Mouse (Mus musculus) c-Kit-negative CD71-positive TER-119-positive erythroid progenitor cells, embryonic 14.5 days (primary cell): ENCODE data around the gene Kdr.

ENCODE experiments used
- DNase-seq: peaks from one replicate; pipeline ENCODE4 v3.0.0-alpha.2; 2013; ENCODE audit warnings: low read depth, low spot score

The Kdr gene

DNA sequence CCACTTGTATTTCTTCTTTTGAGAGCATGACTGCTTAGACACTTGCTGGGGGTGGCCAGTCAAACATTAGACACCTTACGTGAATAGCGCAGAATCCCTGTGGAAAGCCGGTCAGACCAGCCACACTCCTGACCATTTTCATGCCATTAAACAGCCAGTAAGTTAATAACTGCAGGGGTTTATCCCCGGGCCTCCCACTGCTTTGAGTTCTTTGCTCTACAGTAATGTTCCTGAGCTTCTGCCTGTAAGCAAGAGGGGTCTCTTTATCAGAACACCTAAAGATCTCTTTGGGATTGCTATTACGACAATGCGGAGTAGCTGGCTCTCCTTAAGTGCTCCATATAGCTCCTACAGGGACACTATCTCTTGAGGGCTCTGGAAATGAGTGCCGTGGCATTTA is 58.7 kb downstream of the Kdr start:
- no peak for DNase-seq

- no peak for DNase-seq
These were observed 60.1 kb downstream of the Kdr start for GRCm38 (mm10) chr5:75918139-75918538.

DNA sequence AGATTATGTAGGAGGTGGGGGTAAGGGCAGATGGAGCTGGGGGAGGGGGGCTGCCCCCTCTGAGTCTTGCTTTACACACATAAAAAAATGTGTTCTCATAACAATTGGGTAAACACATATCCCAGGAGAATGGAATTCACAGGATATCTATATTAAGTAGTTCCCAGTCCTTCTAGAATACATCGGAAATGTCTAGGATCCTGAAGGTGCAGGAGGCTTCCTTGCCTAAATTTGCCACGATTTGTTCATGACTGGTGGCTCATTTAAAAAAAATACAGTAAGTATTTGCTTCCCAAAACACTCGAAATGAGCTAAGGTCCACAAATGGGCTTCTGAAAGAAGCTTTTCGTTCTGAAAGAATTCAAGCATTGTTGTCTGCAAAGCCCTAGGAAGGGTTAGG is 61.0 kb downstream of the Kdr start:
- DNase-seq, result no peak

- no peak for DNase-seq
These were observed 72.2 kb downstream of the Kdr start for GRCm38 (mm10) chr5:75906102-75906501.

DNA sequence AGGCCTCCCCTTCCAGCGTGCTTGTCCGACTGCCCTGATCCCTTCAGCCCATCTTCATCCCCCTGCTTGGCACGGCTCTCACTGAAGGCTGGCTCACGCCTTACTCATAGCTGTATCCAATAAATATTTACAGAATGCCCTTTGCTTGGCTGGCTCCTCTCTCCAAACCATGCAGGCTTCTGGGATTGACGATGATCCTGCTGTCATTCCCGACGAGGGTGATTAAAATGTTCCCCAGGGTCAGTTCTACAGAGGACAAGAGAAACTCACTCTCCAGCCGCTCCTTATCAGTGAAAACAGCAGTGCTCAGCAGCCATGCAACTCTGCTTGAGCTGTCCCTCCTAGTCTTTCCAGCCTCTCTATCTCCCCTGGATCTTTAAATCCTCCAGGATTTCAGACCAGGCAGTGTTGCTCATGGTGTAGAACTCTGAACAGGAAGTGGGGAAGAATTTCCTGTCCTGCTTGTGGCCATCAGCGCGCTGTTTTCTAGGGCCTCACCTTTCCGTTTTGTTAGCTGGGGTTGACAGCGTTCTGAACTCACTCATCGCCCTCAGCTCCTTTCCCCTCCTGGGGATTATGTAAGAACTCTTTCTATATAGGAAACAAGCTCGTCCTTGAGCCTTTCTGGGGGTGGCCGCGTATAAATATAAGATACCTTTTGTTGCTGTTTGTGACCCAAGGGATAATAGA is 77.9 kb downstream of the Kdr start:
- DNase-seq, result no peak

- no peak for DNase-seq
These were observed 82.9 kb downstream of the Kdr start for GRCm38 (mm10) chr5:75895351-75895750.

- DNase-seq, result no peak
These were observed 85.2 kb downstream of the Kdr start for GRCm38 (mm10) chr5:75892956-75893471.
